Mouse (Mus musculus) right cerebral cortex, postnatal 10 days (tissue): ENCODE measurements at regions not wholly inside any gene's neighbourhood (a gene's known extent, or its start where the extent isn't known, plus 50 kb on each side); places are given as distances from the start of the nearest gene placed in this dataset.
"Not testable (repeated sequence)": the region's sequence is repeated elsewhere in the genome, so short reads cannot be mapped to it uniquely, and the experiment has no call there.

Experiments used
- DNase-seq, 2 experiments: peaks; one replicate each; pipeline ENCODE4 v3.0.0; 2021; ENCODE audit warnings: low spot score in 2 of 2

DNA sequence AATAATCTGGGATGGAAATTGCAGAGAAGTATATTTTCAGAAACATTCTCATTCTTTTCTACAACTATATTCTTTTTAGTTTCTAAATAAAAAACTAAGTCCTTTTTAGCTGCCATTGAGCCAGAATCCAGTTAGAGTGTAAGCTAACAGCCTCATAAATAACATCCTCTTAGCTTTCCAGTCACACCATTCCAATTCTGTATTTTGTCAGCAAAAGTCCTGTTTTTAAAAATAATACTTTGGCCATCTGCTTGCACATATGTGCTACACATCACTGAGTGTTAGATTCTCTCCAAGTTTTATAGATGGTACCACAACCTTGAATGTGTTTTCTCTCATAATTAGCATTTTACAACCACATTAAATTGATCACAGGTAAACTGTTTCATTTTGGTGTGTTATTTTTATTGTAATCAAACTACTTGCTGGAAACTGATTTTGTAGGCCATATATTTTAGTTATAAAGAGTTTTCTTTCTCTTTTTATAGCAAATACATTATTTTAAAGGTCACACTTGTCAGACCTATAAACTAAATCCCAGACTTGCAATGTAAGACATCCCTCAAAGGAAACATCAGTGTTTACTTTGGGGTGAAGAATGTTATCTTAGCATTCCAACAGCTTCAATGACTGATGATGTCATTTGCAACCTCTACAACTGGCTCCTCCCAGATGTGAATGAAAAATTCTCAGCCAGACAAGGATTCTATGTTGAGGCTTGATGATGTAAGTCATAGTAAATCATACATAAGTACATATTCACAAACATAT, 1878.9 kb upstream of the Flrt2 start:
- DNase-seq, result peak in 1 of 2 experiments; percentile 20

DNA sequence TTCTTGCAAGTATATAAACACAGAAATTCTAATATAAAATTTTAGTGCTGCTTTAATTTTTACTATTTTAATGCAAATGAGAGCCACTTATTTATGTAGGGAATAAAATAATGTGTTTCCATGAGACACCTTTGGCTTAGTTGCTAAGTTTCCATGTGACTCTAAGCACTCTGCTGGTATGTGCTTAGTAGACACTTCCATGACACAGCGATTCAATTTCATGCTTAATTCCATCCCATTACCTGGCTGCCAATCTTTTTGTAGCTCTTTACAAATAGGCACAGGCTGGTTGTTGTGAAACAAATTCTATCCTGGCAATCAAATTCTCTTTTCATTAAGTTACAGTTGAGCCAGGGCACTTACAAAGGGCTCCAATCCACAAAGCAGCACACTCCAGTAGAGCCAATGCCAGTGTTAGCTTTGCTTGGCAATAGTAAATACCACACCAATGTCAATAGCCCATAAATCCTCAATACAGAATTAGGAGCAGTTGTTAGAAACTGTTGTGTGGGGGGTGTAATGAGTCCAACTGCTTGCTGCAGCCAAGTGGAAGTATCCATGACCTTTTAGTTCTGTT, 1841.0 kb upstream of the Flrt2 start:
- DNase-seq, result no peak

DNA sequence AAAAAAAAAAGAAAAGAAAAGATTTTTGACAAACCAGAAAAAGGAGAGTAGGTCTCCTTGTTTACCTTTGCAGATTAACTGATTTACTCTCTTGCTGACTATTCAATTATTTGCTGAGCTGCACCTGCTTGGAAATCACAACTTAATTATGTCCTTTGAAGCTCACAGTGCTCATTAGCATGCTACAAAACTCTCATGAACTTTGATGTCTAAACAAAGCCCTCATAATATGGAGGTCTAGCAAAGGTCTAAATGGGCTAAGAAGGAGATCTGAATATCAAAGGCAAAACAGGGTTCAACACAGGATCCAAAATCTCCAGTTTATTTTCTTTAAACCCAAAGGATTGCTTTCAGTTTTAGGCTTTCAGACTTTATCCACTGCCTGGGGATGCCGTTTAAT, 1840.4 kb upstream of the Flrt2 start:
- DNase-seq, result no peak

DNA sequence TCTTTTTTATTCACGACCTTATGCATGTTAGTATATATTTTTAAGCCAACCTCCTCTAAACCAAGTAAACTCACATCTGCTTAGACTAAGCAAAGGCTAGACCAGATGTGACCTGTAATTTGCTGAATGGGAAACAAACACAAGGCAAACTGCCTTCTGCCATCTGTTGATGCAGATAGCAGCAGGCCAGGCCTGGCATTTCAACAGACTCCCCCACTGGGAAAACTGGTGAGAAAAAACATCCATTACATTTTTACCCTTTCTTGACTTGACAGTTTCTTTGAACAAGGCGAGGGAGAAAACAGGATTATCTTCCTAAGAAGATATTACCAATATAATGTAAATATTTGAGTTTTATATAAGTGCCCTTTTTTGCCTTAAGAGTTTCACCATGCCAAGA, 1806.1 kb upstream of the Flrt2 start:
- no peak for DNase-seq

- no peak for DNase-seq
These were observed 1801.9 kb upstream of the Flrt2 start for GRCm38 (mm10) chr12:93890109-93890508.

GRCm38 (mm10) chr12:93928541-93929238, 1763.3 kb upstream of the Flrt2 start:
- not testable (repeated sequence) for DNase-seq

DNA sequence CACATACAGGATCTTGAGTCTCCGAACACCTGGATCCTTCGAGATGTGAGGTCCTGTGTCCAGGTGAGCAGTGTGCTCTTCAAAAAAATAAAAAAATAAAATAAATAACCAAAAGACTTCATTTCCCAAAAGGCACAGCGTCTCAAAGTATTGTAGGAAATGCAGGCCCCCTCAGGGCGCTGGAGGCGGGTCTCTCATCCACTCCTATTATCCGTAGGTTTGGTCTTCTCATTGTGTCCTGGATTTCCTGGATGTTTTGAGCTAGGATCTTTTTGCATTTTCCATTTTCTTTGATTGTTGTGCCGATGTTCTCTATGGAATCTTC, 1762.8 kb upstream of the Flrt2 start:
- DNase-seq, result not testable (repeated sequence)

DNA sequence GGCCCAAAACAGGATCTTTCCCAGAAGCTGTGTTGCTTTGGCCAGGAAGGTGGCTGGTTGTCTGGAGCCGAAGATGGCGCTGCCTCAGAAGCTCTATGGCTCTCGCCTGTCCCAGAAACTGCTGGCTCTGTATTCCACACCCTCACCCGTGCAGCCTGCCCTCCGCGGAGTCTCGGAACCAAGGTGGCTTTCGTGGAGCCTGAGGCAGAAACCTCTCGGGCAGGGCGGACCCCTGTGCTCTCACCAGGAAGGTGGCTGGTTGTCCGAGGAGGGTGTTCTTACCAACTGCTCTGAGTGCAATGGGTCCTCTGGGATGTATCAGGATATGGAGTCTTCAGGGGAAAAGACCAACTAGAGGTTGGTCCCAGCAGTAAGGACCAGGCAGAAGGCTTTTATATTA, 1761.8 kb upstream of the Flrt2 start:
- DNase-seq, result not testable (repeated sequence)

DNA sequence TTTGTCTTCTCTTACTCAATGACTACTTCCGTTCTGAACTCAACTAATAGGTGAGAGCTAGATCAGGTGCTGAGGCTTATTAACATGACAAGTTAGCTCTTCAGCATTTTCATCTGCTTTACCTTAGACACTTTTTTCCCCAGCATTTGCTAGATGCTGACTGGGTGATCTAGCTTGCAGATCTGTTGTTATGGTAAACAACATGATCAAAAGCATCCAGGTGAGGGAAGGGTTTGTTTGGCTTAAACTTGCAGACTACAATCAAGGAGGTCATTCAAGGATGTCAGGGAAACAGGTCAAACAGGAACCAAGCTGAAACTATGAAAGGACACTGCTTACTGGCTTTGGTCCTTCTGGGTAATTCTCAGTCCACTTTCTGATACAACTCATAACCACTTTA, 1731.2 kb upstream of the Flrt2 start:
- DNase-seq, result no peak

DNA sequence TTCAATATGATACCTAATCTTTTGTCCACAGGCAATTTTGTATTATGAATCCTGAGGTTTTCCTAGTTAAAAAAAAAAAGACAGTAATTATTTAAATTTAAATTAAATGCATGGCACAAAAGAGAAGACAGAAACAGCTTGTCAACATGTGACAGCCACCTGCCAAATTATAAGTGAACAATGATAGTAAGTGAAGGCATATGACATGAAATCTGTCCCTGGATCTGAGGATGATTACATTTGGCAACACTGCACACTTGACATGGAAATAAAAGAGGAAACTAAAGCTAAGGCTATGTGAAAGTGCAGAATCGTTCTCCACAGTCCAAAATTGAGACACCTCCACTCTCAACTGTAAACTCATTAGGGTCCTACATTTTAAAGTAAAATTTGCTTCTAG, 1710.7 kb upstream of the Flrt2 start:
- no peak for DNase-seq

DNA sequence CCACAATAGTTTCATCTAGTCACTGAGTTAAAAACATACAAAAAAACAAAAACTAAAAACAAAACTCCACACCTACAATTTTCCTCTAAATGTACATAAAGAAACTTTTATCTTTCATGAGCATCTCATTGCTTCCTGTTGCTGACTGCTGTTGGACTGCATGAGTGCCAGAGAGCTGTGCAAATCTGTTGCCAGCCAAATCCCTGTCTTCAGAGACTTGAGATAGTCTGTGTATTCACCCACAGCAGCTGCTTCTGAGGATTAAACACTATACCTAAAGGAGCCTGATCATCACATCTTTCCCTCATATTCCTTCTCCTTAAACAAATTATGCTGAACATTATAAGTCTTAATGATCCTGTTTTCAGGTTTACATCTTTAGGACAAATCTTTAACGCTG, 1700.5 kb upstream of the Flrt2 start:
- peak; percentile 25 to 33 for DNase-seq

DNA sequence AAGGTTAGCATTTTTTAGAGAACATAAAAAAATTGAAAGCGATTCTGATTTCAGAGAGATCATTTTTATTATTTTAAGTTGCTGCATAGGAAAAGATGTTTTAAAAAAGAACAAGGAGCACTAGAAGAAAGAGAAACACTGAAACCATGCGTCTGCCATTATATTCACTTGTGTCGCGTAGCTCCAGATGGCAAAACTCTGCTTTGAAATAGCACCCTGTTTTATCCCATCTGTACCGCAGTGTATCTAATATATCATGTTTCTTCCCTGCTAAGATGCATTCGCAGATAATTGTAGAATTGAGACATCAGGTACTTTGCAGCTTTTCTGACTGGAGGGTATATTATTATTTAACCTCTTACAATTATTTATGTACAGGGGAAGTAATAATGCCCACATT, 1698.2 kb upstream of the Flrt2 start:
- DNase-seq, result peak in 1 of 2 experiments; percentile 26

GRCm38 (mm10) chr12:94015946-94016345, 1676.1 kb upstream of the Flrt2 start:
- DNase-seq, result no peak

GRCm38 (mm10) chr12:94031364-94031763, 1660.7 kb upstream of the Flrt2 start:
- DNase-seq, result no peak

GRCm38 (mm10) chr12:94047972-94048371, 1644.1 kb upstream of the Flrt2 start:
- DNase-seq, result no peak

- peak; percentile 20 to 22 for DNase-seq
These were observed 1634.3 kb upstream of the Flrt2 start for GRCm38 (mm10) chr12:94057767-94058166.

- no peak for DNase-seq
These were observed 1632.4 kb upstream of the Flrt2 start for GRCm38 (mm10) chr12:94059641-94060040.

DNA sequence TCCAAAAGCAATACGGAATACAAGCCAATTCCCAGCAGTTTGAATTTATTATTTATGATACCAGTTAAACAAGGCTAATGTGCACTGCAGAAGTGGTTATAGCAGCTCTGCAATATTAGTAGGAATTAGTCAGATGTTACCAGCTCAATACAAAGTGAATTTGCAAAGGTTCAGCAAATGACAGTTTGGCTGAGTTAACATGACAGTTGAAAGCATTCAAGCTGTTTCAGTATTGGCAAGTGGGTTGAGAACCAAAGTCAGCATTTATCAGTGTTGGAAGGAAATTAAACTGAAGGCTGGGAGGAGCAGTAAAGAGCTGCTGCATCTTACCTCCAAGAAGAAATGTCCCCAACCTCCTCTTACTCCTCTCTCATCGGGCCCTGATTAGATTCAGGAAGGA, 1631.7 kb upstream of the Flrt2 start:
- DNase-seq, result no peak

DNA sequence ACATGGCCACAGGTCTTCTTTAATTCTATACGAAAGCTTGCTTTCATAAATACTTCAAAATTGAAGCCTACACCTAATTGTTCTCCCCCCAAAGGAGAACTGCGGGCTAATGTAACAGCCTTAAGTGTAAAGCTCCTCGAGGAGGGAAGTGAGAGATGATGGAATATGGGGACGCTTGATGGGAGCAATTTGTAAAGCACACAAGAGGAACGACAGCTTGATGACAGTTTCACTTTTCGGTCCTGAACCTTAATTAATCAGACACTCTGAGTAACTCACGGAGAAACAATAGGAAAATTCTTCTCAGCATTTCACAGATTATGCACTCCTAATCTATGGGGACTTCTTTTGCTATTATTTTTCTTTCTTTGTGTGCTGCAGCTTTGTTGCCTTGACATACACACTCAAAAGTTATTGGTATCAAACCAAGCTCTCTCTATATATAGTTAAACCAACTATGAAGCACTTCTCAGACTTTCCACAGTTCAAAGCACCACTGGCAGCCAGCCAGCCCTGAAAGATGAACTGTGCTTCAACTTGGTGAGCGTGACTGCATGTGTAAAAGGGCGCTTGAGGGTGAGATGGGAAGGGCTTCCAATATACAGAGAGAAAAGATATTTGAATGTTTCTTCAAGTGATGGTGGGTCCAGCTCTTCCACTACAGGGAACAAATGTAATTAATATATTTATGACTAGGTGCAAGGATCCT, 1625.4 kb upstream of the Flrt2 start:
- peak in 1 of 2 experiments; percentile 20 for DNase-seq

DNA sequence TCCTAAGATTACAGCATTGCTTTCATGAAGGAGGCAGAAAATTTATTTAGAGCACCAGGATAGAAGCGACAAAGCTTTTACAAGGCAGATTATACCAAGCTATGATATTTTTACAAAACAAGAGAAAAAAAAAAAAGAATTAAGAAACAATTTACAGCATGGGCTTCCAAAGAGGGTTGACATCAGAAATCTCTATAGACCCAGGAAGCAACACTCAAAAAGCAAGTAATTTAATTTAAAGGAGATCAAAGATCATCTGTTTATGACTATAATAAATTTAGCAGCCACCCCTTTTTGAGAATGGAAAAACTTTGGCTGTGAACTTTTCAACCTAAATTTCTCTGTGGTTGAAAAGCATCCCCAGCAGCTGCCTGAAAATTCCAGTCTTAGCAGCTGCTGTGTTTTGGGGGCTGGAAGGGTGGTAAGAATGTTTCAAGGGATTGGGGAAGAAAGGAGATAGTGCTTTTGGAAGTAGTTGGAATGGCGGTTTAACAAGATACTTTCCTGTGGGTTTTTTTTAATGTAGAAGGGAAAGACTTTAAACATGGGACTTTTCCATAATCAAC, 1621.0 kb upstream of the Flrt2 start:
- DNase-seq, result no peak

DNA sequence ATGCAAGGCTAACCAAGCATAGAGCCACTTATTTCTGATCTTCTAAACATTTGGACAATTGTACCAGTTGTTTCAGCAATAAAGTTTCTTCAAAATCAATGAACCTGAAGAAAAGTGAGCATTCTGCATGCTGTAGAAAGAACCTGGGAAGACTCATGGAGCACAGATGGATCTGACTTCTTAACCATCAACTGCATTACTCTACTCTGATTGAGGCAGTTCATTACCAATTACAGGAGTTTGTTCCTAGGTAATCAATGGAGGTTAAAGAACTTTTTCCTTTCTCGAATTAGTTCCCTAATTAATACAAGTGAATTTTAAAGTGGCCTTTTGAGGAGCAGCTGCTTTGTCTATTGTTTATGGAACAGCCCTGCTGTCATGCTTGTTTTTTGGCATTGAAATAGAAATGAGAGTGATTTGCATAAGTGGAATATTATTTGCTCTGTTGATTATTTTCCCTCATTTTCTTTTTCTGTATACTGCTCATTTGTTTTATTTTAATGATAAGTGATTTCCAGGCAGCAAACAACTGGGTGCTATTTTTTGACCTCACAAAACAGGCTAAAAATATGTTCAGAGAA, 1586.4 kb upstream of the Flrt2 start:
- no peak for DNase-seq

DNA sequence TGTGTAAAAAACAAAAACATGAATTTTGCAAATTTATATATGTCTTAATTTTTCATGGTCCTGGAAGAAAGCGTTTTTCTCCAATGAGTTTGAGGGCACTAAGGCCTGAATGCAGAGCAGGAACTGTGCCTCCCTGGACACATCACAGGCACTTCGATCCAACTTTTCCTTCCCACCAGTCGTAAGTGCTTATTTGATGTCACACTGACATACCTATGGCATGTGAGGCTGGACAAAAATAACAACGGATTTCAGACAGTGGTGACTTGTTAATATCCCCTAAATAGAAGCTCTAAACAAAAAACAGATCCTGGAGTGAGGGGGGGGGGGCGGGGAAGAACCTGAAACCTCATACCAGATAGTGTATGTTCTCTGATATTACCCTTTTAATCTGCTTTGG, 1541.9 kb upstream of the Flrt2 start:
- no peak for DNase-seq
